Mouse (Mus musculus) G1E-ER4 (cell line): ENCODE results near the gene Slc12a7. TPM values are rescaled to one million over a fixed set of nuclear protein-coding genes. Genes with fewer than 3 reads are reported as not detected.

Experiments
- GATA1 ChIP-seq: IDR thresholded peaks from one replicate; pipeline ENCODE4 v1.8.0; 2012; ENCODE audit warnings: low read length, inconsistent platforms
- polyA plus RNA-seq: library from polyadenylated mRNA; stranded (reverse); fragments of >175 nt; gene quantifications from 2 replicates; pipeline ENCODE4 v1.2.3, GENCODE M21; 2012

The Slc12a7 gene
- polyA plus RNA-seq, 1 experiment, result 0.04 TPM

- TF ChIP-seq GATA1, result no peak
These were observed 23.4 kb upstream of the Slc12a7 start for GRCm38 (mm10) chr13:73709491-73709890.

- no peak for TF ChIP-seq GATA1
These were observed 21.7 kb upstream of the Slc12a7 start for GRCm38 (mm10) chr13:73711221-73711620.

- no peak for TF ChIP-seq GATA1
These were observed 21.1 kb upstream of the Slc12a7 start for GRCm38 (mm10) chr13:73711803-73712202.

GRCm38 (mm10) chr13:73712228-73712627 lies 20.7 kb upstream of the Slc12a7 start:
- no peak for TF ChIP-seq GATA1

- no peak for TF ChIP-seq GATA1
These were observed 19.7 kb upstream of the Slc12a7 start for GRCm38 (mm10) chr13:73713204-73713603.

GRCm38 (mm10) chr13:73714020-73714419 lies 18.9 kb upstream of the Slc12a7 start:
- TF ChIP-seq GATA1, result no peak

GRCm38 (mm10) chr13:73718225-73718624 lies 14.7 kb upstream of the Slc12a7 start:
- TF ChIP-seq GATA1, result no peak

- no peak for TF ChIP-seq GATA1
These were observed 12.7 kb upstream of the Slc12a7 start for GRCm38 (mm10) chr13:73720241-73720640.

GRCm38 (mm10) chr13:73723081-73723668 lies 9.7 kb upstream of the Slc12a7 start:
- no peak for TF ChIP-seq GATA1

GRCm38 (mm10) chr13:73725315-73725714 lies 7.6 kb upstream of the Slc12a7 start:
- no peak for TF ChIP-seq GATA1

GRCm38 (mm10) chr13:73727621-73728025 lies 5.3 kb upstream of the Slc12a7 start:
- no peak for TF ChIP-seq GATA1

- no peak for TF ChIP-seq GATA1
These were observed 4.3 kb upstream of the Slc12a7 start for GRCm38 (mm10) chr13:73728633-73729032.

GRCm38 (mm10) chr13:73730913-73731312 lies 2.0 kb upstream of the Slc12a7 start:
- no peak for TF ChIP-seq GATA1

GRCm38 (mm10) chr13:73732235-73732634 lies 659 bp upstream of the Slc12a7 start:
- TF ChIP-seq GATA1, result no peak

- no peak for TF ChIP-seq GATA1
These were observed 1.5 kb downstream of the Slc12a7 start for GRCm38 (mm10) chr13:73734379-73734778.

- TF ChIP-seq GATA1, result no peak
These were observed 2.4 kb downstream of the Slc12a7 start for GRCm38 (mm10) chr13:73735270-73735669.

GRCm38 (mm10) chr13:73735928-73736327 lies 3.0 kb downstream of the Slc12a7 start:
- TF ChIP-seq GATA1, result no peak

- TF ChIP-seq GATA1, result no peak
These were observed 4.0 kb downstream of the Slc12a7 start for GRCm38 (mm10) chr13:73736943-73737342.
